Mouse (Mus musculus) stomach, postnatal 0 days (tissue): ENCODE measurements around the gene Onecut1. TPM values are rescaled to one million over a fixed set of nuclear protein-coding genes. Genes with fewer than 3 reads are reported as not detected.

Experiments used
- ATAC-seq: fragments of 200-750 bp; cut with Nextera tagmentation; 2 replicates; pipeline ENCODE4 v1.8.0; 2017; ENCODE audit not compliant: low FRiP score, low TSS enrichment
- DNase-seq: peaks from one replicate; pipeline ENCODE4 v3.0.0-alpha.2; 2016; ENCODE audit warnings: low spot score
- H3K27ac ChIP-seq: fragments of 300-500 bp; sonication (generic); replicated peaks from 2 replicates; pipeline ENCODE4 v1.5.1; 2014; ENCODE audit warnings: mild to moderate bottlenecking, control low read depth
- H3K27me3 ChIP-seq: fragments of 300-500 bp; sonication (generic); 2 replicates; pipeline ENCODE4 v1.6.1; 2014; ENCODE audit warnings: low read length; ENCODE audit not compliant: control insufficient read depth, insufficient read depth
- H3K36me3 ChIP-seq: fragments of 300-500 bp; sonication (generic); 2 replicates; pipeline ENCODE4 v1.6.1; 2014; ENCODE audit warnings: low read length, mixed read lengths; ENCODE audit not compliant: control insufficient read depth, insufficient read depth
- H3K4me1 ChIP-seq: fragments of 300-500 bp; sonication (generic); replicated peaks from 2 replicates; pipeline ENCODE4 v1.6.1; 2014; ENCODE audit warnings: antibody characterized with exemption; ENCODE audit not compliant: control insufficient read depth, insufficient read depth
- H3K4me2 ChIP-seq: fragments of 300-500 bp; sonication (generic); replicated peaks from 2 replicates; pipeline ENCODE4 v1.6.1; 2014; ENCODE audit warnings: low read depth, mild to moderate bottlenecking, control low read depth, moderate library complexity
- H3K4me3 ChIP-seq: fragments of 300-500 bp; sonication (generic); 2 replicates; pipeline ENCODE4 v1.5.1; 2014; ENCODE audit warnings: low read depth, low read length, control low read depth
- H3K9ac ChIP-seq: fragments of 300-500 bp; sonication (generic); 2 replicates; pipeline ENCODE4 v1.6.1; 2014; ENCODE audit warnings: mild to moderate bottlenecking, low read length, control low read depth, mixed read lengths
- H3K9me3 ChIP-seq: fragments of 300-500 bp; sonication (generic); 2 replicates; pipeline ENCODE4 v1.6.1; 2016; ENCODE audit warnings: low read length; ENCODE audit not compliant: control insufficient read depth
- CTCF ChIP-seq: IDR thresholded peaks from 2 replicates; pipeline ENCODE4 v1.5.1; 2016; ENCODE audit warnings: antibody characterized with exemption, low read depth, mild to moderate bottlenecking, moderate library complexity
- EP300 ChIP-seq: optimal IDR thresholded peaks from 2 replicates; pipeline ENCODE3; 2016; ENCODE audit warnings: antibody characterized with exemption
- WGBS: fragments of 180-500 bp; shearing (Covaris S2); extraction: QIAGEN DNeasy Blood & Tissue Kit; methylation state at CpG from one replicate; pipeline ENCODE4 v1.1.7; 2014; 5-methylcytosine and 5-hydroxymethylcytosine counted together
- polyA plus RNA-seq: library from polyadenylated mRNA; unstranded; fragments of >200 nt; fragmentation: Nextera tagmentation; extraction: Ambion mirVana; gene quantifications from 2 replicates; pipeline ENCODE4 v1.2.1, GENCODE M21; 2015

The Onecut1 gene
- polyA plus RNA-seq, 1 experiment from 2014 or later = 0.10 TPM

DNA sequence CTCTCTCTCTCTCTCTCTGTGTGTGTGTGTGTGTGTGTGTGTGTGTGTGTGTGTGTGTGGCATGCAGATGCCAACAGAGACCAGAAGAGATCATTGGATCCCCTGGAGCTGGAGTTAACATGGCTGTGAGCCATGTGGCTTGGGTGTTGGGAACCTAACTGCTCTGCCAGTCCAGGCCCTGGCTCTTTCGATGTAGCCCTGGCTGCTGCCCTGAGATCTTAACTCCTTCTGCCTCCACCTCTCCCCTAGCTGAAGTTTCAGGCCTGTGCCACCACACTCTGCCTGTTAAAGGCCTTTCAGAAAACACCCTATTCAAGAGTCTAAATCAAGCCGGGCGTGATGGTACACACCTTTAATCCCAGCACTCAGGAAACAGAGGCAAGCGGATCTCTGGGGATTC, 49.7 kb downstream of the Onecut1 start:
- no peak for DNase-seq
- H3K27ac ChIP-seq = no peak overlapping the region
- no peaks in the 10 kb centered on the region for H3K4me1 ChIP-seq
- H3K4me2 ChIP-seq = no peak overlapping the region
- no peak for ATAC-seq
- H3K9me3 ChIP-seq = no peaks in the 10 kb centered on the region
- H3K9ac ChIP-seq = no peak overlapping the region
- TF ChIP-seq EP300 (no peak), CTCF (no peak)
- H3K4me3 ChIP-seq = no peak overlapping the region
- no peaks in the 10 kb centered on the region for H3K36me3 ChIP-seq
- 56% methylated on average over 4 of the region's 4 CpGs for WGBS
- H3K27me3 ChIP-seq = no peaks in the 10 kb centered on the region

GRCm38 (mm10) chr9:74911919-74912318, 50.2 kb downstream of the Onecut1 start:
- Histone ChIP-seq H3K4me2 (no peak overlapping the region), H3K36me3 (no peaks in the 10 kb centered on the region), H3K4me3 (no peak overlapping the region), H3K27ac (no peak overlapping the region), H3K4me1 (no peaks in the 10 kb centered on the region), H3K27me3 (no peaks in the 10 kb centered on the region), H3K9me3 (no peaks in the 10 kb centered on the region), H3K9ac (no peak overlapping the region)
- no peak for DNase-seq
- no peak for TF ChIP-seq CTCF
- TF ChIP-seq EP300 = no peak
- 39% methylated on average over 2 of the region's 2 CpGs for WGBS
- ATAC-seq = no peak

DNA sequence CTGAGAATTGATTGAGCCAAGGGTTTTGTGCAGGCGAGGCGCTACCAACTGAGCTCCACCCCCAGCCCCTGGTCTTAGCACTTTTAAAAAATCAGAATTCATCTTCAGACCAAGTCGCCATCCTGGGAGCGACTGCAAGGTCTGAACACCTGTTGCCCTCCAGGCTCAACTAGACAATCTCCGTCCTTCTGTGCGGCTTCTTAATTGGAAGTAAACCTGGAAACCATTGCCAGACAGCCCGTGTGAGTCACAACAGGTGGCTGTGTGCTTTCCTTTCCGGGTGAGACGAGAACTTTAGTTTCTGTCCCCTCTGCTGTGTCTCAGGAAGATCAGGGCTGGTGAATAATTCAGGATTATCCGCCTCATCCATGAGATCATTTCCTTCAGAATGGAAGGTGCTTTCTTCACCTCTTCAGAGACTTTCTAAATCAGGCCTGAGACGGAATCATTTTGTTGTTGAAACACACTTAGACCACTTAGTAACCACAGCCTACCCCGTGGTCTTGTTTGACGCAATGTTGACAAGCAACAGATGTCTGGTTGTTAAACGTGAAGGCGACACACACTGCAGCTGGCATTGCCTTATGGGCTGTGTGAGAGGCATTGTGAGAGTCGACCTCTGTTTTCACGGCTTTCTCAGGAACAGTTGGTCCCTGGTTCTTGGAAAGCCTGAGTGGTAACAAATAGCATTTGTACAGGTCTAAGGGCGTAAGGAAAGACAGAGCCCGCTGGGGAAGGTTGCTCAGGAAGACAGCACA, 51.1 kb downstream of the Onecut1 start:
- no peak overlapping the region for H3K4me3 ChIP-seq
- no peaks in the 10 kb centered on the region for H3K9me3 ChIP-seq
- no peak overlapping the region for H3K9ac ChIP-seq
- H3K36me3 ChIP-seq = no peaks in the 10 kb centered on the region
- H3K27me3 ChIP-seq = no peaks in the 10 kb centered on the region
- DNase-seq (no peak), ATAC-seq (no peak)
- no peaks in the 10 kb centered on the region for H3K4me1 ChIP-seq
- H3K4me2 ChIP-seq = no peak overlapping the region
- no peak for TF ChIP-seq CTCF
- TF ChIP-seq EP300 = no peak
- H3K27ac ChIP-seq = no peak overlapping the region
- 62% methylated on average over 19 of the region's 19 CpGs for WGBS

- Histone ChIP-seq H3K4me1 (no peaks in the 10 kb centered on the region), H3K36me3 (no peaks in the 10 kb centered on the region), H3K9me3 (no peaks in the 10 kb centered on the region), H3K27me3 (no peaks in the 10 kb centered on the region), H3K4me2 (no peak overlapping the region), H3K9ac (no peak overlapping the region), H3K27ac (no peak overlapping the region), H3K4me3 (no peak overlapping the region)
- ATAC-seq (no peak), DNase-seq (no peak)
- no peak for TF ChIP-seq CTCF
- no peak for TF ChIP-seq EP300
- WGBS = 76% methylated on average over 3 of the region's 3 CpGs
Observed at GRCm38 (mm10) chr9:74915611-74916010, 53.9 kb downstream of the Onecut1 start.

GRCm38 (mm10) chr9:74920450-74920849, 58.7 kb downstream of the Onecut1 start:
- TF ChIP-seq CTCF (no peak), EP300 (no peak)
- Histone ChIP-seq H3K4me1 (no peaks in the 10 kb centered on the region), H3K36me3 (no peaks in the 10 kb centered on the region), H3K27ac (no peak overlapping the region), H3K27me3 (no peaks in the 10 kb centered on the region), H3K4me2 (no peak overlapping the region), H3K9me3 (no peaks in the 10 kb centered on the region), H3K9ac (no peak overlapping the region), H3K4me3 (no peak overlapping the region)
- WGBS = 83% methylated on average over 12 of the region's 12 CpGs
- ATAC-seq = no peak
- no peak for DNase-seq

DNA sequence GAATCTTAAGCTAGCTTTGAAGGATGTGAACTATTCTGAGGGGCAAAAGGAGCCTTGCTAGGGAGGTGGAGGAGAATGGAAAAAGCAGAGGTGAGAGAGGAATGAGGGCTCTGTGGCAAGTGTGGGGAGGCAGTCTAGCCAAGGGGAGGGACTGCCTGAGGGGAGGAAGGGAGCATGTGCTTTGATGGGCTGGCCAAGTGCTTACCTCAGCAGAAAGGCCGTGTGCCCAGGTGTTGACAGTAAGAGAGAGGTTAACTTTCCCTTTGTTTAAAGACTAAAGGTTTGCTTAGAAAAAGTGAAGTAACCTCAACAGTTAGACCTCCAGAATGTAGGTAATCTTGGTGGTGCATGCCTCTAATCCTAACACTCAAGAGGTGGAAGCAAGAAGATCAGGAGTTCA, 59.7 kb downstream of the Onecut1 start:
- WGBS = 15% methylated on average over 1 of the region's 1 CpGs
- Histone ChIP-seq H3K4me2 (no peak overlapping the region), H3K36me3 (no peaks in the 10 kb centered on the region), H3K9ac (no peak overlapping the region), H3K27ac (no peak overlapping the region), H3K27me3 (no peaks in the 10 kb centered on the region), H3K4me1 (no peaks in the 10 kb centered on the region), H3K4me3 (no peak overlapping the region), H3K9me3 (no peaks in the 10 kb centered on the region)
- no peak for TF ChIP-seq EP300
- no peak for TF ChIP-seq CTCF
- no peak for ATAC-seq
- no peak for DNase-seq
